Mouse (Mus musculus): ENCODE measurements around the gene Six3. TPM values are rescaled to one million over a fixed set of nuclear protein-coding genes. Genes with fewer than 3 reads are reported as not detected.

Gene Six3
- total RNA-seq, 2 experiments from 2014 or later = not detected

GRCm38 (mm10) chr17:85611521-85612515, 1.6 kb upstream of the Six3 start:
- ATAC-seq (replicated peaks; ENCODE audit: low FRiP score, poor library complexity, severe bottlenecking) = no peak

GRCm38 (mm10) chr17:85612526-85613265, 712 bp upstream of the Six3 start:
- no peak for ATAC-seq (replicated peaks; ENCODE audit: low FRiP score, poor library complexity, severe bottlenecking)

- no peak for ATAC-seq (replicated peaks; ENCODE audit: low FRiP score, poor library complexity, severe bottlenecking)
These were observed 758 bp downstream of the Six3 start for GRCm38 (mm10) chr17:85614011-85614721.

- no peak for ATAC-seq (replicated peaks; ENCODE audit: low FRiP score, poor library complexity, severe bottlenecking)
These were observed 1.4 kb downstream of the Six3 start for GRCm38 (mm10) chr17:85614722-85615331.

GRCm38 (mm10) chr17:85615586-85615985, 2.2 kb downstream of the Six3 start:
- ATAC-seq (replicated peaks; ENCODE audit: low FRiP score, poor library complexity, severe bottlenecking) = no peak

- ATAC-seq (replicated peaks; ENCODE audit: low FRiP score, poor library complexity, severe bottlenecking) = no peak
These were observed 3.4 kb downstream of the Six3 start for GRCm38 (mm10) chr17:85616526-85617500.

GRCm38 (mm10) chr17:85617566-85618358, 4.4 kb downstream of the Six3 start:
- ATAC-seq (replicated peaks; ENCODE audit: low FRiP score, poor library complexity, severe bottlenecking) = no peak

GRCm38 (mm10) chr17:85618359-85619112, 5.1 kb downstream of the Six3 start:
- ATAC-seq (replicated peaks; ENCODE audit: low FRiP score, poor library complexity, severe bottlenecking) = no peak

- no peak for ATAC-seq (replicated peaks; ENCODE audit: low FRiP score, poor library complexity, severe bottlenecking)
These were observed 6.0 kb downstream of the Six3 start for GRCm38 (mm10) chr17:85619113-85620085.

GRCm38 (mm10) chr17:85620086-85620481, 6.7 kb downstream of the Six3 start:
- ATAC-seq (replicated peaks; ENCODE audit: low FRiP score, poor library complexity, severe bottlenecking) = no peak

- no peak for ATAC-seq (replicated peaks; ENCODE audit: low FRiP score, poor library complexity, severe bottlenecking)
These were observed 7.5 kb downstream of the Six3 start for GRCm38 (mm10) chr17:85620680-85621504.

GRCm38 (mm10) chr17:85621505-85622310, 8.3 kb downstream of the Six3 start:
- no peak for ATAC-seq (replicated peaks; ENCODE audit: low FRiP score, poor library complexity, severe bottlenecking)

- no peak for ATAC-seq (replicated peaks; ENCODE audit: low FRiP score, poor library complexity, severe bottlenecking)
These were observed 9.2 kb downstream of the Six3 start for GRCm38 (mm10) chr17:85622493-85623157.

All from erythroid progenitor cell, adult 5-6 weeks (primary cell).